In genomic region chr1:73481956-73482355, GRCm38 (mm10) we compare ENCODE assay signal across 16 mouse cellular contexts.
"Had no signal": no experiment of that assay in that cellular context is flagged by ENCODE, and none has a peak within 500 bp of the region (broad histone marks: within the 10 kb centered on the region; RNA-seq: fewer than 3 reads in every experiment).

No protein-coding gene starts in this region.

- H3K4me3 ChIP-seq: left cerebral cortex, adult 2 months; limb, embryonic 12.5 days; limb, embryonic 15.5 days; midbrain, embryonic 12.5 days; midbrain, embryonic 15.5 days; neural tube, embryonic 12.5 days; neural tube, embryonic 15.5 days had no signal

- H3K4me1 ChIP-seq: midbrain, embryonic 12.5 days; midbrain, embryonic 15.5 days; neural tube, embryonic 12.5 days; neural tube, embryonic 15.5 days had no signal

- H3K27me3 ChIP-seq: limb, embryonic 12.5 days; limb, embryonic 15.5 days; midbrain, embryonic 12.5 days; midbrain, embryonic 15.5 days; neural tube, embryonic 12.5 days; neural tube, embryonic 15.5 days had no signal

- H3K9me3 ChIP-seq: limb, embryonic 12.5 days; limb, embryonic 15.5 days; midbrain, embryonic 12.5 days; midbrain, embryonic 15.5 days; neural tube, embryonic 12.5 days; neural tube, embryonic 15.5 days had no signal

- H3K36me3 ChIP-seq: limb, embryonic 12.5 days; limb, embryonic 15.5 days; midbrain, embryonic 12.5 days; midbrain, embryonic 15.5 days; neural tube, embryonic 12.5 days; neural tube, embryonic 15.5 days had no signal

- DNase-seq: kidney, postnatal 25 days; layer of hippocampus, postnatal 36 days; liver, postnatal 0 days; lung, embryonic 14.5 days; retina, postnatal 1 day; thymus, adult 18-20 months; thymus, postnatal 36 days had no signal

- H3K27ac ChIP-seq: left cerebral cortex, adult 2 months; limb, embryonic 12.5 days; limb, embryonic 15.5 days; liver, embryonic 14.5 days; macrophage; midbrain, embryonic 12.5 days; midbrain, embryonic 15.5 days; neural tube, embryonic 12.5 days; neural tube, embryonic 15.5 days had no signal
